Mouse (Mus musculus): ENCODE measurements around the gene Ffar1.

GRCm38 (mm10) chr7:30895217-30895616 lies 33.9 kb upstream of the Ffar1 start:
- TF ChIP-seq MYOG (IDR thresholded peaks at IDR 0.05; ENCODE audit: control insufficient read depth, extremely low read depth, insufficient read length) (no peak), CTCF (IDR thresholded peaks at IDR 0.05; ENCODE audit: control insufficient read depth, insufficient read depth, insufficient read length) (no peak), MAX (IDR thresholded peaks at IDR 0.05) (no peak), FOSL1 (IDR thresholded peaks at IDR 0.05; ENCODE audit: insufficient read depth, low read length, poor library complexity, severe bottlenecking) (no peak)

All from C2C12 (cell line).